Mouse (Mus musculus): Measurements from ENCODE around the gene Iqschfp. TPM values are rescaled to one million over a fixed set of nuclear protein-coding genes. Genes with fewer than 3 reads are reported as not detected.

The Iqschfp gene
- polyA plus RNA-seq, 1 experiment from 2014 or later = not detected

DNA sequence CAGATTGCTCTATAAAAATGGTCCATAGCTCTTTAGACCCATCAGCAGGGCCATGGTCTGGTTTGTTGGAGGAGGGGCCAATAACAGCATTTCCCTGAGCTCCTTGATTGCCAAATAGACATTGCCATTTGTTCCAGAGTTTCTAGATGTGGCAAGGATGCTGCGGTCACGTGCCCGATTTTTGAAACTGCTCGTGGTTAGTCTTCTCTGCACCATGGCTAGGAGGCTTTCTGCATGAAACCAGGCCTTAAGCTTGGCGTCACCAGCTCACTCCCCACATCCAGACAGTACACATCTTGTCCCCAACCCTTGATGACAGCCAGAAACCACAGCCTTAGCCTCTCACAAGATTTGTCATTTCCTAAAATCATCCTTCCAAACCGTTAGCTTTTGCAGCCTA is 732.4 kb downstream of the Iqschfp start:
- no peaks in the 10 kb centered on the region for H3K9me3 ChIP-seq (ENCODE audit: control insufficient read depth, low read length)
- 90% methylated on average over 6 of the region's 6 CpGs for WGBS
- H3K4me2 ChIP-seq (ENCODE audit: low read depth, low read length) = no peak overlapping the region
- H3K27me3 ChIP-seq (replicated peaks; ENCODE audit: control insufficient read depth, insufficient read depth, low read length) = no peaks in the 10 kb centered on the region
- no peaks in the 10 kb centered on the region; the same call in 1 of the 2 replicates for H3K36me3 ChIP-seq (ENCODE audit: control insufficient read depth, insufficient read depth, low read length)
- no peak overlapping the region for H3K27ac ChIP-seq (ENCODE audit: low read length)
- H3K9ac ChIP-seq (ENCODE audit: low read depth, low read length) = no peak overlapping the region
- no peaks in the 10 kb centered on the region for H3K4me1 ChIP-seq (ENCODE audit: control insufficient read depth, insufficient read depth, low read length)
- ATAC-seq = no peak
- H3K4me3 ChIP-seq (ENCODE audit: low read length) = no peak overlapping the region

DNA sequence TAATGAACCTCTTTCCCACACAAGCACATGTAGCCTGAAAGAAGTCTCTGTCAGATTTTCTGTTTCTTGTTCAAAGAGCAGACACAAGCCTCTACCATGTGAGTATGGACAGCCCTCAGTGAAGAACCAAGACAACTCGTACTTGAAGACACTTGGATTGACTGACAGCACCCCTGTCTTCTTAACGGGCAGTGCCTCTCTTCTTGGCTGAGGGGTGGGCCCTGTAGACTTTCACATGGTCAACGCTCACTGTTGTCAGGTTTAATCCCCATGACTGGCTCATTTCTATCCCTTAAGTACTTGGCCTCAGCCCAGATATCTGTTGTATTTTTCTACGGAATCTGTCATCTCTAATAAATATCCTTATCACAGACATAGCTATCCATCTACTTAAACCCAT is 738.2 kb downstream of the Iqschfp start:
- H3K27ac ChIP-seq (ENCODE audit: low read length) = no peak overlapping the region
- H3K4me3 ChIP-seq (ENCODE audit: low read length) = no peak overlapping the region
- no peaks in the 10 kb centered on the region for H3K36me3 ChIP-seq (ENCODE audit: control insufficient read depth, insufficient read depth, low read length)
- no peak for ATAC-seq
- no peak overlapping the region for H3K4me2 ChIP-seq (ENCODE audit: low read depth, low read length)
- no peaks in the 10 kb centered on the region for H3K27me3 ChIP-seq (replicated peaks; ENCODE audit: control insufficient read depth, insufficient read depth, low read length)
- no peaks in the 10 kb centered on the region for H3K4me1 ChIP-seq (ENCODE audit: control insufficient read depth, insufficient read depth, low read length)
- H3K9me3 ChIP-seq (ENCODE audit: control insufficient read depth, low read length) = no peaks in the 10 kb centered on the region
- no peak overlapping the region for H3K9ac ChIP-seq (ENCODE audit: low read depth, low read length)
- 69% methylated on average over 4 of the region's 4 CpGs for WGBS

DNA sequence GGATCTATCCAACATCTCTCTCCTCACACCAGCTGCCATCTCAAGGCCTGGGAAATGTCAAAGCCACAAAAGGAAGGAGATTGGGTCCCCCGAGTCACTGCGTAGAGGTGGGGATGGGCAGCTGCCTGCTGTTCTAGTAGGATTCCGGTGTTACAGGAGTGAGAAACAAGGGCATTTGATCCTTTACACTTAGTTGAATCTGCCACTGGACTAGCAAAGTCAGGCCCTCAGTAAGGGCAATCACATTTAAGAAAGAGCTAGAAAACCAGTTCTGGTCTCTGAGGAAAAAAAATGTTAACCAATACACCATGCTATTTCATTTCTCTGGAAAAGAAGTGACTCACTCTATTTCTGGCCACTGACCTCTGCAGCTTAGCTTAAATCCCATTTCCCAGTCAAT is 738.8 kb downstream of the Iqschfp start:
- Histone ChIP-seq H3K4me1 (ENCODE audit: control insufficient read depth, insufficient read depth, low read length) (no peaks in the 10 kb centered on the region), H3K27ac (ENCODE audit: low read length) (no peak overlapping the region), H3K9me3 (ENCODE audit: control insufficient read depth, low read length) (no peaks in the 10 kb centered on the region), H3K4me3 (ENCODE audit: low read length) (no peak overlapping the region), H3K4me2 (ENCODE audit: low read depth, low read length) (no peak overlapping the region), H3K27me3 (replicated peaks; ENCODE audit: control insufficient read depth, insufficient read depth, low read length) (no peaks in the 10 kb centered on the region), H3K36me3 (ENCODE audit: control insufficient read depth, insufficient read depth, low read length) (no peaks in the 10 kb centered on the region), H3K9ac (ENCODE audit: low read depth, low read length) (no peak overlapping the region)
- no peak for ATAC-seq
- WGBS = 64% methylated on average over 3 of the region's 3 CpGs

DNA sequence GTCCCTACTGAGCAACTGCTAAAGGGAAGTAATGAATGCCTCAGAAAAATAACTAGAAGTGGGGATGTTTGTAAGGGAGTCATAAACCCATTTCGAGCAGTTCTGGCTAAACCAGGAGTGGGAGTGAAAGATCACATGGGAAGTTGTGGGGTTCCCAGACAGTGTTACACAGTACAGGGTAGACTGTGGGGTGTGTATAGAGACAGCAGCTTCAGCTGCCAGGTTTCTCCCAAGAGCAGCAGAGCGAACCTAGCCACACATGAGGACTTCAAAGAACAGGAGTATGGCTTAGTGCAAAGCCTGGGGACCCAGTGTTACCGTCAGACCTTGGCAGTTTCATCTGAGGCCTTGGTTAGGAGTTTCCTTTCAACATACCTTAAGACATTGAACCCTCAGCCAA is 740.7 kb downstream of the Iqschfp start:
- Histone ChIP-seq H3K36me3 (ENCODE audit: control insufficient read depth, insufficient read depth, low read length) (no peaks in the 10 kb centered on the region), H3K4me3 (ENCODE audit: low read length) (no peak overlapping the region)
- WGBS = 81% methylated on average over 3 of the region's 3 CpGs

DNA sequence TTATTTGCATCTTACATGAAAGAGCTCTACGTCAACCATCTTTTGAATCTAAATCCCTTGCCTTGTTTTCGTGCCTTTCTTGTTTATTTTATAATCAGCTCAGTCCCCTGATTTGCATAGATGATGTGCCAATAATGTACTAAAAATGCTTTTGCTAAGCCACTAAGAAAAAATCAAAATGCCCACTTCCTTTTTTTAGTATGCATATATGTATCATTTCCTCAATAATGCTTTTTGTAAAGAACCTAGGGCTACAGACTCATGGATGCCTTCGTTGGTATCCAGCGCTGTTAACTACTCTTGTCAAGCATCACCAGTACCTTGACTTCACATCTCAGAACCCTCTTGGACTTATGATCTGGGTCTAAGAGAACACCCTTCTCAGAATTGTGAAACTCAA is 741.5 kb downstream of the Iqschfp start:
- Histone ChIP-seq H3K9me3 (ENCODE audit: control insufficient read depth, low read length) (no peaks in the 10 kb centered on the region), H3K4me2 (ENCODE audit: low read depth, low read length) (no peak overlapping the region), H3K4me1 (ENCODE audit: control insufficient read depth, insufficient read depth, low read length) (no peaks in the 10 kb centered on the region), H3K27ac (ENCODE audit: low read length) (no peak overlapping the region), H3K27me3 (replicated peaks; ENCODE audit: control insufficient read depth, insufficient read depth, low read length) (no peaks in the 10 kb centered on the region), H3K9ac (ENCODE audit: low read depth, low read length) (no peak overlapping the region), H3K4me3 (ENCODE audit: low read length) (no peak overlapping the region), H3K36me3 (ENCODE audit: control insufficient read depth, insufficient read depth, low read length) (no peaks in the 10 kb centered on the region)
- ATAC-seq = no peak
- WGBS = 87% methylated on average over 4 of the region's 4 CpGs

More for the DNA sequence above, 740.7 kb downstream of the Iqschfp start:
- no peak overlapping the region for H3K9ac ChIP-seq (ENCODE audit: low read depth, low read length)
- no peak overlapping the region for H3K4me2 ChIP-seq (ENCODE audit: low read depth, low read length)
- ATAC-seq = no peak
- H3K27ac ChIP-seq (ENCODE audit: low read length) = no peak overlapping the region
- no peaks in the 10 kb centered on the region for H3K27me3 ChIP-seq (replicated peaks; ENCODE audit: control insufficient read depth, insufficient read depth, low read length)
- no peaks in the 10 kb centered on the region for H3K4me1 ChIP-seq (ENCODE audit: control insufficient read depth, insufficient read depth, low read length)
- no peaks in the 10 kb centered on the region for H3K9me3 ChIP-seq (ENCODE audit: control insufficient read depth, low read length)

DNA sequence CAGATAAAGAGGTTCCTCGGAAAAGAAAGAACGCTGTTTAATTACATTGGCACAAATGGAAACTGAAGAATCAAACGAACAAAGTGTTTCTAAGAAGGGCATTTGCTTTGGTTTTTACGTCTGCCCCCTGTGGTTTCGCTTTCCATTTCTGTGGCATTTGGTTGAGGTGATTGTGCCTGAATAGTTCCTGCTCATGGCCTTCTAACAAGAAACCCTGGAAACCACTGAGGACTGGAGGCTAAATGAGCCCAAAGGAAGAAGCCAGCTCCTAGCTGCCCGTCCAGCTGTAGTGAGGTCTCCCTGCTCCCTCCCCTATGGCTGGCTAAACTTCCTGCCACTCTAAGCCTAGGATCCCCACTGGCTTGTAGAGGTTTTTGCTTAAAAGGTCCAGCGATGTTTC is 745.9 kb downstream of the Iqschfp start:
- H3K4me2 ChIP-seq (ENCODE audit: low read depth, low read length) = no peak overlapping the region
- H3K36me3 ChIP-seq (ENCODE audit: control insufficient read depth, insufficient read depth, low read length) = no peaks in the 10 kb centered on the region
- no peaks in the 10 kb centered on the region for H3K27me3 ChIP-seq (replicated peaks; ENCODE audit: control insufficient read depth, insufficient read depth, low read length)
- no peaks in the 10 kb centered on the region for H3K4me1 ChIP-seq (ENCODE audit: control insufficient read depth, insufficient read depth, low read length)
- H3K9ac ChIP-seq (ENCODE audit: low read depth, low read length) = no peak overlapping the region
- H3K9me3 ChIP-seq (ENCODE audit: control insufficient read depth, low read length) = no peaks in the 10 kb centered on the region
- 53% methylated on average over 7 of the region's 7 CpGs for WGBS
- no peak for ATAC-seq
- H3K4me3 ChIP-seq (ENCODE audit: low read length) = no peak overlapping the region
- H3K27ac ChIP-seq (ENCODE audit: low read length) = no peak overlapping the region

DNA sequence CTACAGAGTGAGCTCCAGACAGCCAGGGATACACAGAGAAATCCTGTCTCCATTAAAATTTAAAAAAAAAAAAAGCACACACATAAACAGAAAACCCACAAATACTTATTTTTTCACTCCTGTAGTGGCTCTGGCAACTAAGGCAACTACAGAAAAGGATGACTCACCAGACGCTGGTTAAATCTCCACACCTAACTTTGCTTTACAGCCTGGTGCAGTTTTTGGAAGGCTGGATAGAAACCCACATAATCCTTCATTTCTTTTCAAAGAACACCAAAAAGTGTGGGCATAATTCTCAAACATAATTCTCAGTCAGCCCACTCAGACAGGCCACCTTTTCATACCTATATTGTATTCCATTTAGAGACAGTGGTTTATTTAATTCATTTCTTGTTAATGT is 746.7 kb downstream of the Iqschfp start:
- Histone ChIP-seq H3K27me3 (replicated peaks; ENCODE audit: control insufficient read depth, insufficient read depth, low read length) (no peaks in the 10 kb centered on the region), H3K4me2 (ENCODE audit: low read depth, low read length) (no peak overlapping the region), H3K4me1 (ENCODE audit: control insufficient read depth, insufficient read depth, low read length) (no peaks in the 10 kb centered on the region), H3K36me3 (ENCODE audit: control insufficient read depth, insufficient read depth, low read length) (no peaks in the 10 kb centered on the region), H3K9me3 (ENCODE audit: control insufficient read depth, low read length) (no peaks in the 10 kb centered on the region), H3K27ac (ENCODE audit: low read length) (no peak overlapping the region), H3K9ac (ENCODE audit: low read depth, low read length) (no peak overlapping the region), H3K4me3 (ENCODE audit: low read length) (no peak overlapping the region)
- 89% methylated on average over 1 of the region's 1 CpGs for WGBS
- no peak for ATAC-seq

DNA sequence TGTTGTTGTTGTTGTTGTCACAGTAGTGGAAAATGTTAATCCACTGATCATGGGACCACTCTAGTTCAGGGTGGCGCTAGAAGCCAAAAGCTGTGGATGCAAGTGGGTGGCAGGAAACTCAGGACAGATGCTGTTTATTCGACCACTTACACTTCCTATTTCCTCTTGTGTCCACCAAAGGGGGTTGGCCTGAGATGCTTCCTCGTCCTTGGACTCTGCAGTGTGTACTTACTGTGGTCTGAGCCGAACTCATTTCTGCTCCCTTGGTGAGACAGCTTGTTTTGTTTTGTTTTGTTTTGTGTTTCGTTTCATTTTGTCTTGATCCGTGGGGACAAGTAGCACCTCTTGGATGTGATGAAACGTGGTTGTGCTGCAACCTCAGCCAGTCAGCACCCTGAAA is 750.9 kb downstream of the Iqschfp start:
- no peaks in the 10 kb centered on the region for H3K4me1 ChIP-seq (ENCODE audit: control insufficient read depth, insufficient read depth, low read length)
- H3K4me3 ChIP-seq (ENCODE audit: low read length) = no peak overlapping the region
- 82% methylated on average over 7 of the region's 7 CpGs for WGBS
- ATAC-seq = no peak
- no peaks in the 10 kb centered on the region for H3K27me3 ChIP-seq (replicated peaks; ENCODE audit: control insufficient read depth, insufficient read depth, low read length)
- H3K9ac ChIP-seq (ENCODE audit: low read depth, low read length) = no peak overlapping the region
- H3K9me3 ChIP-seq (ENCODE audit: control insufficient read depth, low read length) = no peaks in the 10 kb centered on the region
- no peak overlapping the region for H3K4me2 ChIP-seq (ENCODE audit: low read depth, low read length)
- no peaks in the 10 kb centered on the region for H3K36me3 ChIP-seq (ENCODE audit: control insufficient read depth, insufficient read depth, low read length)
- no peak overlapping the region for H3K27ac ChIP-seq (ENCODE audit: low read length)

DNA sequence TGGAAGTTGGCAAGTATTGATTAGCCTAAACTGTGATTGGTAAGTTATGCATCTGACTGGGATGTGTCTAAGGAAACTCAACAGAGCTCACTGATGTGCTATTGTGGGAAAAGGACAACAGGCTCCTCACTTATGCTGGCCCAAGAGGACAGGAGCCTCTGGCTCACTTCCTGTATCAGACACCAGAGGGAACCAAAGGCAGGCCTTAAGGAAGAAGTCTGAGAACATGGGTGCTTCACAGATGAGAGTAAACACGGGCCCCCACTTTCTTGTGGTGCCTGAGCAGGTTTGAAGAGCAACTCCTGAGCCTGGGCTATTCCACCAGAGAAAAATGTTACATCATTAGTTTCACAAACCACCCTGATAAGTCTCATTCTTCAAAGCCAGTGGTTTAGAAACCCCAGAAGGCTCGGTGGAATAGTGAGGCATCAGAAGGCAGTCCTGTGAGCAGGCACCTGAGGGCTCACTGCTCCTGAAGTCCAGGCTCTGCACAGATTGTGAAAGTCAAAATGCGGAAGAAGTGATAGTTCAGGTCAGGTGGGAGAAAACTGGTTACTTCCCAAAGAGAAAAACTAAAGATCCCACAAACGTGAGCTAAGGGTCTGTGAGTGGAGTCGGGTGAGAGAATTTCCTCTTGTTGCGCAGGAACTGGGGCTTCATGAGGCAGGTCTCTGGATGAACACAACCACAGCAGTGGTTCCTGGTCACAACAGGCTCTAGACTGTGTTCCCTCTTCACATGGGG is 754.5 kb downstream of the Iqschfp start:
- no peak overlapping the region for H3K4me3 ChIP-seq (ENCODE audit: low read length)
- no peak overlapping the region for H3K9ac ChIP-seq (ENCODE audit: low read depth, low read length)
- H3K4me1 ChIP-seq (ENCODE audit: control insufficient read depth, insufficient read depth, low read length) = no peaks in the 10 kb centered on the region
- no peak overlapping the region for H3K4me2 ChIP-seq (ENCODE audit: low read depth, low read length)
- no peak overlapping the region for H3K27ac ChIP-seq (ENCODE audit: low read length)
- no peak for ATAC-seq
- WGBS = 85% methylated on average over 6 of the region's 6 CpGs
- no peaks in the 10 kb centered on the region for H3K36me3 ChIP-seq (ENCODE audit: control insufficient read depth, insufficient read depth, low read length)
- no peaks in the 10 kb centered on the region for H3K27me3 ChIP-seq (replicated peaks; ENCODE audit: control insufficient read depth, insufficient read depth, low read length)
- H3K9me3 ChIP-seq (ENCODE audit: control insufficient read depth, low read length) = no peaks in the 10 kb centered on the region

DNA sequence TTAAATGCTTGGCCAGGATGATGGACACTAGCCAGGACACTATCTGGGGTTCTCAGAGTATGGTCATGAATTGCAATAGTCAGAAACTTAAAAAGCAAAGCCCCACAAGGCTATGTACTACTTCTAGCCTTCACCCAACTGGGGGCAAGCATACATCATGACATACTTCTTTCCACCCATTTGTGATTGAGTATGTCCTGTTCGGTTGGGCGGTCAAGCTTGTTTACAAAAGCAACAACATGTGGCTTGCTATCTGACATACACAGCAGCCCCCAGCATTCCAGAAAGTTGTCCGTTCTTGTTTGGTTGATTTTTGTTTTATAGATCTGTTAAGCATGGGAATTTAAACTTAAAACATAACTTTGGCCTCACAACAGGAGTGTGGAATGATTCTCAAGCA is 755.2 kb downstream of the Iqschfp start:
- H3K36me3 ChIP-seq (ENCODE audit: control insufficient read depth, insufficient read depth, low read length) = no peaks in the 10 kb centered on the region
- no peak overlapping the region for H3K9ac ChIP-seq (ENCODE audit: low read depth, low read length)
- no peak overlapping the region for H3K4me2 ChIP-seq (ENCODE audit: low read depth, low read length)
- ATAC-seq = no peak
- H3K27ac ChIP-seq (ENCODE audit: low read length) = no peak overlapping the region
- H3K4me1 ChIP-seq (ENCODE audit: control insufficient read depth, insufficient read depth, low read length) = no peaks in the 10 kb centered on the region
- H3K27me3 ChIP-seq (replicated peaks; ENCODE audit: control insufficient read depth, insufficient read depth, low read length) = no peaks in the 10 kb centered on the region
- H3K4me3 ChIP-seq (ENCODE audit: low read length) = no peak overlapping the region
- WGBS = 69% methylated on average over 3 of the region's 3 CpGs
- H3K9me3 ChIP-seq (ENCODE audit: control insufficient read depth, low read length) = no peaks in the 10 kb centered on the region

All from intestine, embryonic 16.5 days (tissue).